Mouse (Mus musculus): ENCODE measurements at regions not wholly inside any gene's neighbourhood (a gene's known extent, or its start where the extent isn't known, plus 50 kb on each side); places are given as distances from the start of the nearest gene placed in this dataset.

DNA sequence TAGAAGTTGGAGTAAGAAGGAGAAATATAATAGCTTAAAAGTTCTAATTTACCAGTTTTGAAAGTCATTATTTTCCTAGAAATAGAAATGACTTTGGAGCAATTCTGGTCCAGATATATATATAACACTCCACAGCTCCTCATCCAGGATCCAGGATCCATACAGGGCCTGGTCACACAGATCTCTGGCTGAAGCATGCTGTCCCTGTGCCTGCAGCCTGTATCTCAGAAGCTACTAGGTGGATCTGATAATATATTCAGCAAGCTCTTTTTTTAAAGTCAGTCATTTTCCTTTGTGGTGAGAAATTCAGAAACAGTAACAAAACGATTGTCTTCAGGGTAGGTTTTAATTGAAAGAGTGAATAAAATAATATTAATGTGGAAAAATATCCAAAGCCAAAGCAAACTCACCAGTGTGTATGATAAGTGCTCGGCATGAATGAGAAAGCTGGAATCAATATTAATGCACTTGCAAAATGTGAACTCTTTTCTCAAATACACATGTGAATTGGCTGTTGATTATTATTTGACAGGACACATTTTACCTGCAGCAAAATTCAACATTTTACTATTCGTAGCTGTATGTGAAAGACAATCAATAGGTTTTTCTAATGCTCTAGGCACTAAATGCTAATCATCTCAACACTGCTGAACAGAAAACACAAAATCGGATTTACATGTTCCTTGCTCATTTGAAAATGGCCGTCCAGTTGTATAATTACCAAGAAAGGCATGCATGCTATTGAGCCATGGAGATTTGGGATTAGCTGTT is 288.1 kb upstream of the Cxadr start:
- DNase-seq, result no peak

DNA sequence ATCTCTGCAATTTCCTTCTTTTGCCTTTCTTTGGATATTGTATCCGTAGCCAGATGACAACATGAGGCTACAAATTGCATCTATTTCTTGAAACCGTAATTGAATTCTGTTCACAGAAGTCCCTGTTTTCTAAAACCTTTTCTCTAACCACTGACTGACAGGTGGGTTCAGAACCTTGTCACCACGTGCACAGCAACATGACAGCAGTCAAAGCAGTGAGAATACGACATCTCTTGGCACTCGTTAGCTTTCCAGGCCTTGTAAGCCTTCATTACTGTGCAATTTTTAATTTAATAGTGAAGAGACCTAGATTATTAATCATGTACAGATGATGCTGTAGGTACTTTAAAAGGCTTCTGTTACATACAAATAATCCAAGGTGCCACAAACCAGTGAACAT is 297.3 kb upstream of the Cxadr start:
- no peak for DNase-seq

DNA sequence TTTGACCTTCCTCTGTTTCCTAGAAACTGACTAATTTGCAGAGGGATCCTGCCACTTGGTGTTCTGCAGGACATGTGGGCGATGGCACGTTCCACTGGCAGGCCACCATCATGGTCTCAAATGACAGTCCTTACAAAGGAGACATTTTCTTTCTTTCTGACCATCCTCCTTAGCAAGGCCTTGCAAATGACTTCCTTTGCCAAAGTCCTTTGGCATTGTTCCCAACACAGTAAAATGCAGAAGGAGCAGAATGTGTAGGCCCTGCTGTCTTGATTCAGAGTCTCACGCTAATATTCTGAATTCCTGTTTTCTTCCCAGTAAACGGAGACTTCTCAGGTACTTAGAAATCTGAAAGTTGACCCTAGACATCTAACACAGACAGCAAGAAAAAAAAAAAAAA is 308.3 kb upstream of the Cxadr start:
- no peak for DNase-seq

DNA sequence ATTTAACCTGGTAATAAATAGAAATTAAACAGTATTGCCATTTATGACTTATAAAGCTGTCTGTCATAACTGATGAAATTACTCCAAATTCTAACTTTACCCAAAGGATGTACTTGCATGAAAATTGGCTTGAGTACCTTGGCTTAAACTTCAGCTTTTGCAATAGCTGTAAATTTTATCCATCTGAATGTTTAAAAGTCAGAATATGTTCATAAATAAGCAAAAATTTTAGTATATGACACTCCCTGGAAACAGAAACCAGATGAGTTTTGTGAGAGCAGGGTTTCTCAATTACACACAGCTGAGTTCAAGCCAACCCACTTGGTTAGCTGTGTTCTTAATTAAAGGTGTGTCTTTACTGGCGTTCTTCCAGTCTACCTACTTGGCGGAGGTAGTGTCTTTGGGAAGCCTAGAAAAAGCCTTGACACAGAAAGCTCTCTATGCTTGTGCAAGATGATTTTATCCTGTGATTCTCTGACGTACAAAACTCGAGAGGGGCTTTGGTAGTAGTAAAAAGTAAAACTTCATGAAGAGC is 311.4 kb upstream of the Cxadr start:
- DNase-seq, result no peak

DNA sequence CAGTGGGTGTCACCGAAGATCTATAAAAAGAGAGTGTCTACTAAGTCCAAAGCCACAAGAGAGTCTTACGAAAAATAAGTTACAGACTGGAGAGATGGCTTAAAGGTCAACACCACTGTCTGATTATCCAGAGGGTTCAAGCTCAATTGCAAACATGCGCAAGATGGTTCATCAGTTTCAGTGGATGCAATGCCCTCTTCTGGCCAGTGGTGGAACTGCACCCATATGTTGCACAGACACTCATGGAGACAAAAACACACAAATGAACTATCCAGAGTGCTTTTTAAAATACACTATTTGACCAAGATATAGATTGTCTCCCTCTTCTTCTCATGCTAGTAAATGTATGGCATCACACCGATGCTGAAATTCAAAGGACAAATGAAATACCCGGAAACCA is 312.1 kb upstream of the Cxadr start:
- DNase-seq, result no peak

DNA sequence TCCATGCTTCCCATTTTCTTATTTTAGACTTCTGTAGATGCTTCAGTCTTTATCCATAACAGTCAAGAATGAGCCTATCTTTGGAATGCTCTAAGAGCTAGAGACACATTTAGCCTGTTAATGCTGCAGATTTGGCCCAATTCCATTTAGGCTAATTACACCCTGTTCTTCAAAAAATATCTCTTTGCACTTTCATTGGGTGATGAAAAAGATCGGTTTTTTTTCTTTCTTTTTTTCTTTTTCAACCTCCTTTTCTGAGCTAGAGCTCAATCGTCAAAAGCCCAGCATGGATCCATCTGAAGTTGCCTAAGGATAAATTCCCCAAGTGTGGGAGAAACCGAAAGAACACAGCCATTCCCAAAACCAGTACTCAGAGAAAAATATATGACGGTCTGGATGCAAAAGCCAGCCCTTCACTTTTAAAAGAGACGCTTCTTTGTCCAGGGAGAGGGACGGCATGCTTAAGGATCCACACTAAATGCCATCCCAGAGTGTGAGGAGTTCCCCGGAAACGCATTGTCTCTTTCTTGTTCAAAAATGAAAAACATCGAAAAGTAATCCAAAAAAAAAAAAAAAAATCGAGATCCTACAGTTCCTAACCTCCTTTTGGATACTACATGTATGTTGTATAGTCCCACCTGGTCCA is 314.3 kb upstream of the Cxadr start:
- no peak for DNase-seq

DNA sequence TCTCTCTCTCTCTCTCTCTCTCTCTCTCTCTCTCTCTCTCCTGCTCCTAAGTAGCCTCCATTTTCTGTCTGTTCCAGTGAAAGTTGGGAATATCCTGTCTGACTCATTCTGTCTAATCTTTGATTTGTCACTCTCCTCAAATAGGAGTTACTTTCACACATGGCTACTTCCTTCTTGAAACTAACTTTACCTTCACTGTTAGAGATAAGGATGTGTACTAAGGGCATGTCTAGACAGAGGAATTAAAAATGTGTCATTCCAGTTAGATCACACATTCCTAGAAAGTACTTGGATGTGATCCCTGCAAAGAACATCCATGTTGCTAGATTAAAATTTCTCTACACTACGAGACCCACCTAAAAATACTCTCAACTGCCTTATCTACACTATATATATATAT is 346.9 kb upstream of the Gm11146 start:
- no peak for DNase-seq

DNA sequence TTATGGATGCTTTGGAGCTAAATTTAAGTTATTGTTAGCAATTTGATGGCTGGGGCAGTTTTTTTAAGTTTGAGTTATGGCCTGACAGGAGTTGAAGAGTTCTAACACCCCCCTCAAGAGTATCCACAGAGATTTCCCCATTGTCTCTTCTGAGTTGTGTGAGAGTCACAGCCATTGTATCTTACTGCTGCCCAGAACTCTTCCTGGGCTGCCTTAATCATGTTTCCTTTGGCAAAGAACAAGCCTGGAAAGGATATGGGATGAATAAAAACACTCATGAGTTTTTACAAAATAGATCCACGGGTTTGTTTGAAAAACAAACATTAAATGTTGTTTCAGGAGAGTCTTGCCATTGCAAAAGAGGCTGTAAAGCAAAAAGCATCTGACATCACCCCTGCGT is 343.5 kb upstream of the Gm11146 start:
- DNase-seq, result no peak

DNA sequence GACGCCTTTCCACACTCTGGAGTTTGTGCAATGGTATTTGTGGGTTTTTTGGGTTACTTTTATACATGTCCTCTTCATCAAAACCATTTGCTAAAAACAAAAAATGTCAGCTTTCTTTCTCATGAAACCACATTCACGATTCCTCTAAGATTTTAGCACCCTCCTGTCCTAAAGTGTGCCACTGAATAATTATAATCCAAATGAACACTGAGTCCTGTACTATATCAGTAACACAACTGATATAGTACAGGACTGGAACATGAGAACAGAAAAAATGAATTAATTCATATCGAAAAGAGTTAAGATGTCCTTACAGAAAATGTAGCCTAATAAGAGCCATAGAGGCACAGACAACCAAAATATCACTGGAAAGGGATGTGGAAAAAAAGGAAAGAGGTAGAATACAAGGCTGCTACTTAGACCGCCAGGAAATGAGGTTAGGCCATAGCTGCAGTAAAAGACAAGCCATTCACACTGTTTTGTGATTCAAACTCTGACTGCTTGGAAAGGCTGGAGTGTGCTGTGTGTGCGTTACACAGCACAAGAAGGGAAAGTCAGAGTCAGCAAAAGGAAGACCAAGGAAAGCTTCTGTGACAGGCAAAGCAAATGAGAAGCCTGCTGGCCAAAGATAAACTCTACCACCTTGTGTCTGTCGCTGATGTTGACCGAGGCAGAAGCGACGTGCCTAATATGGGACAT is 329.3 kb upstream of the Gm11146 start:
- DNase-seq, result no peak

DNA sequence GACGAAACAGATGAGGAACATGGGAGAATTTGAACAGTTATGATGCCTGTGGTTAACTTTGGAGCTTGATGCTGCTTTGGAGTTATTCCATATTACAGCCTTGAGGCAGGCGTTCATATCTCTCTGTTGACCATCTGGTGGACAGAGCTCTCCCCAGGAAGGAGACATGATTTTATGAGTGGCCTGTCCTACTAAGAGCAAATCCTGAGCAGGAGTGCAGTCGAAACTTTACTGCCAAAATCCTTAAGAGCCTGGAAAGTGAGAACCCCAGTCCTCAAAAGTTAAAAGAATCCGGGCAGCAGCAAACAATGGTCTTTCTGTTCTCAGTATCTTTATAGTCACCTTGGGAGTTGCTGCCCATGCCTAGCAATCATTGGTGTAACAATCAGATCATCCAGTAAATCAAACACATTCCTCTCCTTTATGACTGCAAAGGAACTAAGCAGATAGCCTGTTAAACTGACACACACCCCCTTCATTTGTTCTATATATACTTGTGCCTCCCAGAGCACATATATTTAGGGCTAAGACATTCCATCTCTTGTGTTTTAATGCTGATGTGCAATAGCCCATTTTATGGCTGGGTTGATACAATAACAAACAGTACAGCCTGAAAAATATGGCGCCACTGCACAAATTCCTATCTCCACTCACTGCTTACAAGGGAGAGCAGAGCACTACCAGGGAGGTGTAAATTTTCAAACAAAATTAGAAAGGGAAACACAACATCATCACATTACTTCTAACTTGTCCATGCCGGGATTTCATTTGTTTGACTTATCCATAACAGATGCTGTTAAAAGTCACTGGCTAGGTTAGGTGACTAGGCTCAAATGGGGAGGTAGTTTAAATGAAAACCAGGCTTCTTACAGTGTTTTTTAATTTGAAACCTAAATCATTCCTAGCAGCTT is 312.5 kb upstream of the Gm11146 start:
- no peak for DNase-seq

DNA sequence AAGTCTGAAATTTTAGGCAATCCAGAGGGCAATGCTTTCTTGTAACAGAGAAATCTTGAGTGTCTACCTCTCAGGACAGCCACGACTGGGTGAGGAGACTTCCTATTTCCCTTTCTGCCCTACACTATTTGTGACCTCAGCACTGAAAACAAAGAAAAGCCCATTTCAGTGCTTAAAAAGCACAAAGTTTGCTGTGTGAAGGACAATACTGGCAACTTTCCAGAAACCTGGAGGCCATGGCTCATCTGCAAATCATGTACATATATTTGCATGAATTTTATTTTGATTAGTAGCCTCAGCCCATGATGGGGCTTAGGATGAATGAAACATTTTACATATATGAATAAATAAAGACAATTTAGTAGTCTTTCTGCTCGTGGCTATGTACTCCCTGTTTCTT is 292.4 kb upstream of the Gm11146 start:
- no peak for DNase-seq

DNA sequence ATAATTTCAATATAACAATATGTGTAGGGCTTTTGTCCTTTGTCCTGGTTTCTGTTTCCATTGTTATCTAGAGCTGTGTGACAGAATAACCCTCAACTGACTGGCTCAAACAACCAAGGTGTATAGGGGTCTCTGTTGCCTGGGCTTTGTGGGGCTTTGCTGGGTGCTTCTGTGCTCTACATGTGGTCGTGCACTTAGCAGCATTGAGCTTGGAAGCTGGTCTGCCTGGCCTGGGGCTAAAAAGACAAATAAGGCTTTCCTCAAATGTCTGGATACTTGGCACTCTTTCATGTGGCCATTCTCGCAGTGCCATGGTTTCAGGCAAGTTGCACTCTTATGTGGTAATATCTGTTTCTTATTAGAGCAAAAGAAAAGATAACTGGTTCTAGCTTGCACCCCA is 291.8 kb upstream of the Gm11146 start:
- no peak for DNase-seq

DNA sequence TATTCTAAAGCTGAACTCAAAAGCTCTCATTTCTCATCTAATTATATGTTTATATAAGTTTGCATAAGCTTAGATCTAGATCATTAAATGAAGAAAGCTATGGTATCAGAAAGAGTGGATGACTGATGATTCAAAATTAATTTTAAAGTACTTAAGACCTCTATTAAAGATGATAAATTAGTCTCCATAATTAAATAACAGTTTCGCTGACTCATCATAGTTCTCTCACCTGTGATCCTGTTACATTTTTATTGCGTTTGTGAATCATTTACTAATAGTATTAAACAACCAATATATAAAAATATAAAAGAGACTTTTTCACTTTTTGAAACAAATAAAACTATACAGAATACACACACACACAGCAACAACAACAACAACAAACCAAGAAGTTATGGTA is 290.8 kb upstream of the Gm11146 start:
- no peak for DNase-seq

DNA sequence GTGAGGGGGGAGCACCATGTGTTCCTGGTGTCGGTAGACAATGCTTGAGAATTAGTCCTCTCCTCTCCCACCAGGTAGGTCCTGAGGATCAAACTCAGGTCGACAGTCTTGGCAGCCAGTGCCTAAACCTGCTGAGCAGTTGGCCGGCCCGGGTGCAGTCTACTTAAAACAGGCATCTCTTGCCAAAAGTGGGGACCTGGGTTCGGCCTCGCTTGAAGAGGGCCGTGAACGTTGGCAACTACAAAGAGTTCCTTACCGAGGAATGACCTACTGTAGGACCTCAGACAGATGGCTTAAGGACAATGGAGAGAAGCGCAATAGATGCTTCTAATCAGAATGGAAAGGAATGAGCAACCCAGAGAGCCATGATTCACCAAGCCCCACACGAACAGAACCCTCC is 287.5 kb upstream of the Gm11146 start:
- no peak for DNase-seq

DNA sequence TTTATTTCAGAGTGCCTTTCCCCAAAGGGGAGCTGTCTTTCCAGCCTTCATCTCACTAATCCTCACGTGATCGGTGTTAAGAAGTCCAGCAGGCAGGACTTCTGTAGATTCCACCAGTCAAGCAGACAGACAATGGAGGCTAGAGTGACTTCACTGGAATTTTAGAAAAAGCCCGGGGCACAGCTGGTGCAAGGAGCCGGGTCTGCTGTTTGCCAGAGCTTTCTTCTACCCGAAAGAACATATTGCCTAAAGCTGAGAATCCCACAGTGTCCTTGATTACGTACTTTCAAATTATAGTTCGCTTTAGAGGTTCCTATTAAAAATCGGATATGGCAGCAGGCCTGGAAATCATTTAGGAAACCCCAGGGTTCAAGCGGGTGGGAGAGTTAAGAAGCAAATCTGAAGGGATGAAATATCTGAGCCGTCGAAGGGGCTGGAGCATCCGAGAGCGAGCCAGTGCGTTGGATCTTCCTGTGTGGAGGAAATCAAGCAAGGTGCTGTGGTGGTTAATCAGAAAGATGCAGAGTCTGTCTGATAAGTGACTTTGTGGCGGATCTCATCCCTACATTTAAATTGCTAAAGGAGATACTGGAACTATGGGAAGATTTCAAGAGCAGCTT is 283.3 kb upstream of the Gm11146 start:
- no peak for DNase-seq

DNA sequence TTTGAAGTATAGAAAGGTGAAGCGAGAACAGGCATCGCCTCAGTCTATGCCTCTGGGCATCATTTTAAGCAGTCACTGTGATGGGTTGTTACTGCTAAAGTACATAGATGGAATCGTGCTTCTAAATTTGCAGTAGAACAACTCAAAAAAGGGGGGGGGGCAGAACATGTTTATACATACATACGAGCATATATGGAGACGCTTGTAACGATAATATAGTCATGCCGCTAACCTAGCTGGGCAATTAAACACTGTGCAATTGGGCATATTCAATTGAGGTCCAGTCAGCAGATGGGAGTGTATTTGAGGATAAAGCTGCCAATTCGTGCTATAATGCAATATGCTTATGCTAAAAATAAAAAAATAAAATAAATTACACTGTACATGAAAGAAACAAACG is 282.6 kb upstream of the Gm11146 start:
- DNase-seq, result no peak

DNA sequence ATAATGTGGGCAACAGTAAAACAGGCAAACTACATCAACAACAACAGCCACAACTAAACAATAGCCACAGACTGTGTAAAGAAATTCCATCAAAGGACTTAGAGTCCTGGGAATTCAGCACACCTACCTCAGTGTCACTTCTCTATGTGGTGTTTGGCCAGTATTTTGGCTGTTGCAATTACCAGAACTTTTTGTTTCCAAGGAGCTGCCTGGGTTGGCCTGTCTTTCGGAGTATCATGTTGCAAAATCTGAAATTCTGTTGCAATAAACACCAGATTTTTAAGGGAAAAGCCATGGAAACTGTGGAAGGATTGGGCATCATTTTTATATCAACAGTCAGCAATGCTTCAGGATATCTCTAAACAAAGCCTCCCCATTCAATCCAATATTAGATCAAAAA is 275.1 kb upstream of the Gm11146 start:
- no peak for DNase-seq

DNA sequence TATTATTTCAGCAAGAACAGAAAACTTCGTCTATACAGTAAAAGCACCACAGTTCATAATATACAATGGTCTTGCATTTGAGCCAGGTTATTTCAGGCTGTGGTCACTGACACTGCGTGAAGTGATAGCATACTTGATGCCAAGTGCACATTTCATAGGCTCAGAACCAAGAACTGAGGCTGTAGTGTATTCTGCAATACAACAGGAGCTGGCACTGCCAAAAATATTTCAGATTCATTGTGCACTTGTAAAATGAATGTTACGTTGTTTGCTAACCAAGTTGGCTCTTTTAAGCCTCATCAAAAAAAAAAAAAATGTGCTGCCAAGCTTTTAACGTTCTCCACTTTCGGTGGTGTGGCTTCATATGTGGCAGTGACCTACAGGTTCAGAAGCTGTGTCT is 261.4 kb upstream of the Gm11146 start:
- no peak for DNase-seq

DNA sequence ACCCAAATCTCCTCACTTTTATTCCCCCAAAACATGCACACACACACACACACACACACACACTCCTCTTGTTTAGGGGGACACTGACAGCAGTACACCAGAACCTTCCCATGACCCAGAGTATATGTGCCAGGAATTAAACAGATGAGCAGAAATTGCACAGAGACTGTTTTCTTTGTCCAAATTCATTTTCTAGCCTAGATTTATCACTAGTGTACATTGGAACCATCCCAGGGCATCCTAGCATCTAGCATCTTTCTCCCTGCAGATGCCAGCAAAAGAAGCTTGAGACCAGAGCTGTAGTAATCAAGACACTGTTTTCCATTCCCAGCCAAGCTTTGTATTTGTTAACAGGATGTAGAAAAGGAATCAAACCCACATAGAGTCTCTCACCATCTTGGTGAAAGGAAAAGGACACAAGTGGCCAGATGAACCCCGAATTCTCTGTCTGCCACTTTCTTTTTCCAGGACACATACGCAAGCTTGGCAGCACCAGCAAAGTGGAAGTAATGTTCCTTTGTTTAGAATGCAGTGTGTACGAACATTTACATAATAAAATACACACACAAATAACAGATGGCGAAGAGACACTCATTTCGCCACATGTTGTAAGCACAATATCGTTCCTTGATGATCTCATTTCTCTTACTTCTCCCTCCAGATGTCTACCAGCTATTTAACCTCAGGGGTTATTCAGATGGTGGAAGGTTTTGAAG is 250.3 kb upstream of the Gm11146 start:
- DNase-seq, result no peak

DNA sequence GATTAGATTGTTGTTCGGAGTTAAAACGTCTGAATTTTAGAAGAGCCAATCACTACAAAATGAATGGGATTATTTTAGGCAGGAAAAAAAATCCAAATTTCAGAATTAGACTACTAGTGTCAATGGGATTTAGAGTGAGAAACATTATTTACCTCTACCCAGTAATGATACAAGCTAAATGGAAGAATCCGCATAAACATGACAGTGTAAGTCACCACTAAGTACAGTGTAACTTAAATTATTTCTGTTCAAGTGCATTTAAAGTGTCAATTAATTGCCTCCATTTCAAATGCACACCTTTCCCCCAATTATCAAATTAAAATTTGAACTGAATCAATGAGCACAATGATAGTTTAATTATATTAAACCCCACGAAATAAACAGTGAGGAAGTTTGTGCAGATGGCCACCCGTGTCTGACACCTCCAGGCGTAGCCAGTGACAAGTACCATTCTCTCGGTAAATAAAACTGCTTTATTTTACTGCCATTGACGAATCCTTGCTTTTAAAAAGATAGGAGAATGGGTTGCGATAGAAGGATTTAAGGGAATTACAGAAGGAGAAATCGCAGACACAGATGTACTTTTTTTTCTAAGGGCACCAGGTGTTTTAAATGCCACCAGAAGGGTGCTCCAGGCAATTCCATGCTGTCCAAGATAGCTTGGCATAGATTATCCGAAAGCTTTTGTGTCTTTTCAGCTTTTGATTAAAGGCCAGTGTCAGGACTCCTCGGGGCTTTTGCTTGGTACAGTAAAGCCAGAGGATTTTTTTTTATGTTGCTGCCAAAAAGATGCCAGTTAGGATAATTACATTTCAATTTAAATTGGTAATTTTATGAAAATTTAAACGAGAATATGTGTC is 249.5 kb upstream of the Gm11146 start:
- DNase-seq, result no peak

DNA sequence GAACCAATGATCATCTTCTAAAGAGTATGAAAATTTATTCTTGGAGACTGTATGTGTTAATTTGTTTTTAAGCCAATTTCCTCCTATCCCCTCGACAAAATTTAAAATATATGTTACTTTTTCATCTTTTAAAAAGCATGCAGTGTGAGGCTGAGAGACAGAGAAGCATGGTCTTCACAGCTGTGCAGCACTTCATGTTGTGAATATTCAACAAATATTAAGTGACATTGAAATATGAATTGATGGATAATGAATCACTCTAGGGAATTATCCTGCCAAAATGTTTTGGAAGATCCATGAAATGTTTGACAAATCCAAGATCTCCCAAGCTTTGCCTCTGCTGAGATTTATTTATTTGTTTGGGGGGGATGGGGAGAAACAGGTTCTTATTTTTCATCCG is 233.9 kb upstream of the Gm11146 start:
- no peak for DNase-seq

Measured in thymus, postnatal 25 days (tissue).